In genomic region chr10:8213906-8214421, GRCm38 (mm10) we compare ENCODE assay signal across 9 mouse cellular contexts.
DNase-seq lines count a peak whose midpoint lies in the region; ATAC-seq and TF ChIP-seq lines count a peak whose summit lies in the region.
"Had no signal": no experiment of that assay in that cellular context is flagged by ENCODE, and none has a peak within 500 bp of the region (broad histone marks: within the 10 kb centered on the region; RNA-seq: fewer than 3 reads in every experiment).

No protein-coding gene starts in this region.

- no peaks in the 10 kb centered on the region for H3K9me3 ChIP-seq in heart, embryonic 15.5 days (replicated peaks)

- H3K36me3 ChIP-seq in heart, embryonic 15.5 days: no peaks in the 10 kb centered on the region

- H3K4me2 ChIP-seq in heart, embryonic 15.5 days: no peak overlapping the region; the same call in 1 of the 2 replicates

- DNase-seq in gastrocnemius, adult 2 months: no peak
- DNase-seq in gastrocnemius, postnatal 14 days: no peak
- DNase-seq in kidney, postnatal 25 days: peak; percentile 39 to 61
- DNase-seq in thymus, adult 18-20 months: peak; percentile 81 to 91
- no peak for DNase-seq in layer of hippocampus, adult 9-10 months (ENCODE audit: low spot score)

- 37% methylated on average over 16 of the region's 16 CpGs for WGBS in heart, embryonic 15.5 days

- H3K9ac ChIP-seq in heart, embryonic 15.5 days: no peak overlapping the region

- peaks cover 21% of the 10 kb centered on the region for H3K4me1 ChIP-seq in heart, embryonic 15.5 days (replicated peaks)

- no peak for ATAC-seq in heart, embryonic 15.5 days (replicated peaks; ENCODE audit: insufficient number of reproducible peaks, insufficient read depth, low FRiP score, low read depth)
- peak; percentile 96 for ATAC-seq in megakaryocyte, adult 5-6 weeks (ENCODE audit: poor library complexity, severe bottlenecking)
- no peak for ATAC-seq in erythroblast, adult 5-6 weeks (replicated peaks; ENCODE audit: low FRiP score, poor library complexity, severe bottlenecking)

- no peaks in the 10 kb centered on the region for H3K27me3 ChIP-seq in heart, embryonic 15.5 days

- H3K27ac ChIP-seq in gastrocnemius, adult 2 months: no peak overlapping the region
- H3K27ac ChIP-seq in heart, embryonic 15.5 days: 0 out of 2 replicates have a peak overlapping the region, but pooled peaks have one; percentile 13

- no peak for TF ChIP-seq CTCF in gastrocnemius, adult 2 months (IDR thresholded peaks at IDR 0.05)

- H3K4me3 ChIP-seq in gastrocnemius, adult 2 months: peak overlapping the region; percentile 17
- no peak overlapping the region for H3K4me3 ChIP-seq in heart, embryonic 15.5 days
- H3K4me3 ChIP-seq: erythroblast, embryonic 14.5 days had no signal

- intact Hi-C loops in gastrocnemius, adult 2 months (cut with DNase I): no loop called here
- intact Hi-C loops in gastrocnemius, postnatal 14 days (cut with DNase I; ENCODE audit: low total_unique reads): no loop called here

Comparison
In these comparisons a context has a peak if more than half of its experiments do, and no peak if none do; other contexts are left out.
1. DNase-seq: peak in kidney, postnatal 25 days (2 of 2) and thymus, adult 18-20 months (2 of 2); none in gastrocnemius, adult 2 months (single experiment), gastrocnemius, postnatal 14 days (single experiment) and layer of hippocampus, adult 9-10 months (single experiment).